8 mouse cellular contexts compared by ENCODE assay signal in genomic region chr14:79549343-79549742, GRCm38 (mm10). TPM values are rescaled to one million over a fixed set of nuclear protein-coding genes. Genes with fewer than 3 reads are reported as not detected.
DNase-seq lines count a peak whose midpoint lies in the region; ATAC-seq and TF ChIP-seq lines count a peak whose summit lies in the region.

No protein-coding gene starts in this region.

- H3K4me1 ChIP-seq in kidney, adult 2 months (ENCODE audit: control insufficient read depth, insufficient read depth, low read length), result peaks cover 3% of the 10 kb centered on the region; the same call in 1 of the 2 replicates
- H3K4me1 ChIP-seq in kidney, embryonic 14.5 days (ENCODE audit: control insufficient read depth, insufficient read depth, low read length), result no peaks in the 10 kb centered on the region
- peaks cover 5% of the 10 kb centered on the region; the same call in 1 of the 2 replicates for H3K4me1 ChIP-seq in brown adipose tissue, adult 24 weeks (ENCODE audit: control insufficient read depth, insufficient read depth, insufficient read length, low read length)
- H3K4me1 ChIP-seq in megakaryocyte, embryonic 14.5 days, result peaks cover 89% of the 10 kb centered on the region

- H3K4me3 ChIP-seq in kidney, adult 2 months (ENCODE audit: insufficient read depth, low read depth, low read length), result no peak overlapping the region
- H3K4me3 ChIP-seq in kidney, embryonic 14.5 days (ENCODE audit: low read length), result no peak overlapping the region
- peak overlapping the region; percentile 27 for H3K4me3 ChIP-seq in brown adipose tissue, adult 24 weeks (ENCODE audit: insufficient read depth, low read depth, low read length)
- H3K4me3 ChIP-seq in megakaryocyte, embryonic 14.5 days (replicated peaks), result peak overlapping the region; percentile 70

- H3K27me3 ChIP-seq in kidney, adult 2 months (replicated peaks; ENCODE audit: control insufficient read depth, insufficient read depth, low read length), result no peaks in the 10 kb centered on the region
- H3K27me3 ChIP-seq in kidney, embryonic 14.5 days (ENCODE audit: control insufficient read depth, insufficient read depth, low read length), result no peaks in the 10 kb centered on the region
- no peaks in the 10 kb centered on the region for H3K27me3 ChIP-seq in megakaryocyte, embryonic 14.5 days (replicated peaks)

- TF ChIP-seq POLR2A in kidney, adult 2 months (IDR thresholded peaks at IDR 0.05; ENCODE audit: low read depth, low read length), result no peak

- no peak overlapping the region for H3K4me2 ChIP-seq in kidney, embryonic 14.5 days (replicated peaks; ENCODE audit: low read depth, low read length)

- DNase-seq in kidney, adult 2 months, result peak; percentile 53
- DNase-seq in kidney, postnatal 10 days, result peak; percentile 37
- DNase-seq in right cerebral cortex, postnatal 14 days, result no peak
- no peak for DNase-seq in thymus, postnatal 14 days
- no peak for DNase-seq in T-cell, adult 2 months (ENCODE audit: low spot score)

- no peak for ATAC-seq in kidney, embryonic 14.5 days (ENCODE audit: low FRiP score, low TSS enrichment)

- H3K36me3 ChIP-seq in kidney, adult 2 months (ENCODE audit: control insufficient read depth, insufficient read depth, low read length), result no peaks in the 10 kb centered on the region
- no peaks in the 10 kb centered on the region for H3K36me3 ChIP-seq in kidney, embryonic 14.5 days (ENCODE audit: control insufficient read depth, insufficient read depth, low read length)
- peaks cover 82% of the 10 kb centered on the region for H3K36me3 ChIP-seq in megakaryocyte, embryonic 14.5 days (replicated peaks; ENCODE audit: low read length)

- peak overlapping the region; percentile 71 for H3K27ac ChIP-seq in kidney, adult 2 months (ENCODE audit: insufficient read depth, low read depth, low read length)
- H3K27ac ChIP-seq in kidney, embryonic 14.5 days (ENCODE audit: low read depth, low read length), result no peak overlapping the region
- H3K27ac ChIP-seq in brown adipose tissue, adult 24 weeks (replicated peaks; ENCODE audit: low read depth, low read length), result peak overlapping the region; percentile 29

- 51% methylated on average over 7 of the region's 7 CpGs for WGBS in kidney, adult 2 months
- 71% methylated on average over 7 of the region's 7 CpGs for WGBS in kidney, embryonic 14.5 days

- no peaks in the 10 kb centered on the region for H3K9me3 ChIP-seq in kidney, embryonic 14.5 days (ENCODE audit: control insufficient read depth, low read length)
- no peaks in the 10 kb centered on the region for H3K9me3 ChIP-seq in megakaryocyte, embryonic 14.5 days

- TF ChIP-seq CTCF in kidney, adult 2 months (conservative IDR thresholded peaks at IDR 0.05; ENCODE audit: insufficient read depth, insufficient read length, low read depth, low read length), result no peak

- no peak overlapping the region for H3K9ac ChIP-seq in kidney, embryonic 14.5 days (ENCODE audit: low read depth, low read length)

RNA-seq across cellular contexts. Expression of gene Sugt1, which starts 38.1 kb away (rescaled TPM):
- 6.8 and 10.6 TPM in 2 replicates for polyA plus RNA-seq in kidney, adult 2 months (2012; rRNA removed)
- polyA plus RNA-seq in kidney, embryonic 14.5 days (2014; fragmentation: Nextera tagmentation; extraction: Ambion mirVana), result 135 and 166 TPM in 2 replicates
- 156 and 182 TPM in 2 replicates for polyA plus RNA-seq in brown adipose tissue, adult 24 weeks (2012; ENCODE audit: insufficient read depth, insufficient read length, missing spikeins)
- polyA plus RNA-seq in megakaryocyte, embryonic 14.5 days (2012; ENCODE audit: insufficient read depth, low replicate concordance), result 0.22 and 1.7 TPM in 2 replicates

Comparison
In these comparisons a context has a peak if more than half of its experiments do, and no peak if none do; other contexts are left out.
1. RNA of gene Sugt1, which starts 38.1 kb away (polyA plus RNA-seq): 156 to 182 TPM in brown adipose tissue, adult 24 weeks and 135 to 166 TPM in kidney, embryonic 14.5 days; 6.8 to 10.6 TPM in kidney, adult 2 months and 0.22 to 1.7 TPM in megakaryocyte, embryonic 14.5 days; every median in the first group is over 10 times any median in the second.
2. DNase-seq: peak in kidney, adult 2 months (single experiment) and kidney, postnatal 10 days (single experiment); none in right cerebral cortex, postnatal 14 days (single experiment), thymus, postnatal 14 days (single experiment) and T-cell, adult 2 months (single experiment).
3. H3K4me3 ChIP-seq: peak in brown adipose tissue, adult 24 weeks (single experiment) and megakaryocyte, embryonic 14.5 days (single experiment); none in kidney, adult 2 months (single experiment) and kidney, embryonic 14.5 days (single experiment).